Mouse (Mus musculus) brain, embryonic 14.5 days (tissue): ENCODE measurements at regions not wholly inside any gene's neighbourhood (a gene's known extent, or its start where the extent isn't known, plus 50 kb on each side); places are given as distances from the start of the nearest gene placed in this dataset.

ENCODE experiments used
- CTCF ChIP-seq: fragments of 200-500 bp; IDR thresholded peaks from 2 replicates; pipeline ENCODE4 v1.5.1; 2012; ENCODE audit warnings: inconsistent platforms, mild to moderate bottlenecking, moderate library complexity, borderline replicate concordance; ENCODE audit not compliant: insufficient read depth, insufficient read length; ENCODE audit errors: extremely low read depth
- POLR2A ChIP-seq: fragments of 200-500 bp; IDR thresholded peaks from 2 replicates; pipeline ENCODE4 v1.6.1; 2012; ENCODE audit warnings: mild to moderate bottlenecking, inconsistent platforms, borderline replicate concordance; ENCODE audit not compliant: poor library complexity, insufficient read depth, insufficient read length, severe bottlenecking; ENCODE audit errors: extremely low read depth

- TF ChIP-seq CTCF (no peak), POLR2A (no peak)
These were observed 254.0 kb upstream of the Myt1l start for GRCm38 (mm10) chr12:29274166-29274565.
